Mouse (Mus musculus): ENCODE data around the gene Adad1.
A peak's percentile ranks its signal among the peaks of the same experiment; 100 is the strongest.

The Adad1 gene

DNA sequence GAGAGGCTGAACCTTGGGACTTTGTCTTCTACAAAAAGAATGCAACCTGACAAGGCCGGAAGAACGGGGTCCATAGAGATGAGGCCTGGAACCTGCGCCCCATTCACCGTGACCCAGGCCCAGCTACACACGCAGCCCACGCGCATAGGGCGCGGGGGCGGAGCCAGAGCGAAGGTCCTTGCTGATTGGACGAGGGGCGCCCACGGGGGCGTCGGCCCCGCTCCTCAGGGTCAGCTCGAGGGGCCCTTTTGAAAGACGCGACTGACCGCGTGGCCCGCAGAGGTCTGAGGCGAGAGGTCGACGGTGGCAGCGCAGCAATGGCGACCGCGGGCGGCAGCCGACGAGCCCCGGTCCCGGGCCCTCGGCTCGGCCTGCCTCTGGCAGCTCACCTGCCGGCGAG, at the start of gene Adad1:
TSS of gene Adad1 (plus strand) at position 122 of the 400 bp plus-strand sequence.
- no peak for DNase-seq (ENCODE audit: low spot score in 2 of 2)

- DNase-seq (ENCODE audit: low spot score in 2 of 2) = no peak
Observed at GRCm38 (mm10) chr3:37037979-37038378, 25.3 kb upstream of the Adad1 start.

GRCm38 (mm10) chr3:37039811-37040210, 23.5 kb upstream of the Adad1 start:
- no peak for DNase-seq (ENCODE audit: low spot score in 2 of 2)

- DNase-seq (ENCODE audit: low spot score in 2 of 2) = no peak
Observed at GRCm38 (mm10) chr3:37051491-37051890, 11.8 kb upstream of the Adad1 start.

DNA sequence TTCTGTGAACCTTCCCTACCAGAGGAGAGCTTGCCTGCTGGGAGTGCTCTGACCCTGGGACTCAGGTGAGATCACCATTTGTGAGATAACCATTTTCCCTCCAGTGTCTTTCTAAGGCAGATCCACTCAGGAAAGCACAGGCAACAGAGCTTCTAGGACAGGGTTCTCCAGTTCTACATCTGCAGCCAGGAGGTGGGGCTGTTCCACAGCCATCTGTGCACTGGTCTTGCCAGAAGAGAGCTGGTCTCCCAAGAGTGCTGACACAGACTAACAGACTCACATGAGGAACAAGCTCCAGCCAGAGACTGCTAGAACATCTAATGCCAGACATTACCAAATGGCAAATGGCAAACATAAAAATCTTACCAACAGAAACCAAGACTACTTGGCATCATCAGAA, 9.9 kb downstream of the Adad1 start:
- peak; percentile 63 to 77 for DNase-seq (ENCODE audit: low spot score in 2 of 2)

DNA sequence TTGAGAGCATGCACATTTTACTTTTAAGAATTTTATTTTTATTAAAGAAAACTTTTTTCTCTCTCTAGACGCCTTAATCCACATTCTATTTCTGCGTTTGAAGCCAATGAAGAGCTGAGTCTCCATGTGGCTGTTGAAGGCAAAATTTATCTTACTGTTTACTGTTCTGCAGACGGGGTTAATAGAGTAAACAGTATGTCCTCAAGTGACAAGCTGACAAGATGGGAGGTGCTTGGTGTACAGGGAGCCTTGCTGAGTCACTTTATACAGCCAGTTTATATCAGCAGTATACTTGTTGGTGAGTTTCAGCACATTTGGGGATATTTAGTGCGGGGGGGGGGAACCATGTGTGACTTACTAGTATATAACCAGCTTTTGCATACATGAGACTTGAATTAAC, 21.5 kb downstream of the Adad1 start:
- DNase-seq (ENCODE audit: low spot score in 2 of 2) = no peak

GRCm38 (mm10) chr3:37090721-37091120, 27.4 kb downstream of the Adad1 start:
- no peak for DNase-seq (ENCODE audit: low spot score in 2 of 2)

DNA sequence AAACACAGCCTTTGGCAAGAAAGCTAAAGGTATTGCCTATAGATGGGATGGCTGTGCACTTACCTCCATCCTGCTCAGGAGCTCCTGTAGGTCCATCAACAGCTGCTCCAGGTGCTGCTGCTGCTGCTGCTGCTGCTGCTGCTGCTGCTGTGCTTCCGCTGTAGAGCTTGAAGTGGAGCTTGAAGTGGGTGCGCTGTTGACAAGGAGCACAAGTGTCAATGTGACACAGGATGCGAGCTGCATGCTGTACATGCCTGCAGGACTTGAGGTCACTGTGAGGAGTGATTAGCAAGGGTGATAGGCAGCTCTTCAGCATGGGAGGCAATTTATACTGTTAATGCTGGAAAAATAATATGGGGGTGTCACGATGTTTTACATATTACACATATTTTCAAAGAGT, 62.3 kb downstream of the Adad1 start, which contains the start of gene Il2:
TSS of gene Il2 (minus strand) at position 305 of the 400 bp plus-strand sequence.
- DNase-seq (ENCODE audit: low spot score in 2 of 2) = no peak

GRCm38 (mm10) chr3:37126162-37126561, 62.8 kb downstream of the Adad1 start:
- DNase-seq (ENCODE audit: low spot score in 2 of 2) = no peak

GRCm38 (mm10) chr3:37128269-37128668, 64.9 kb downstream of the Adad1 start:
- peak; percentile 20 to 26 for DNase-seq (ENCODE audit: low spot score in 2 of 2)

DNA sequence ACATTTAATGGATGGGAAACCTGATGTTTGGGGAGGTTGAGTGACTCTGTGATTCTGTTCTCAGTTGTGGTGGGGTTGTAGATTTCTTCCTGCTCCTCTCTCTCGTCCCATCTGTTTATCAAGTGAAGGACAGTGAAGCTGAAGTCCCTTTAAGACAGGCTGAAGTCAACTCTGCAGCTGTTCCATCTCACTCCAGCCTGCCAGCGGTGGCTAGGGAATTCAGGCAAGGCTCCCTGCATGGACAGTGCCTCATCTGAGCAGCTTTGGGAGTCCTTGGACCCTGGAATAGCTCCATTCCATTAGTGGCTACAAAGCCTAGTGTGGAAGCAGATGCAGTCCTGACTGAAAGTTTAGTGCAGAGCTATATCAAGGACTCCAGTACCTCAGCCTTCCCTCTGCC, 65.7 kb downstream of the Adad1 start:
- DNase-seq (ENCODE audit: low spot score in 2 of 2) = peak in 1 of 2 experiments; percentile 19

GRCm38 (mm10) chr3:37137231-37137630, 73.9 kb downstream of the Adad1 start:
- no peak for DNase-seq (ENCODE audit: low spot score in 2 of 2)

DNA sequence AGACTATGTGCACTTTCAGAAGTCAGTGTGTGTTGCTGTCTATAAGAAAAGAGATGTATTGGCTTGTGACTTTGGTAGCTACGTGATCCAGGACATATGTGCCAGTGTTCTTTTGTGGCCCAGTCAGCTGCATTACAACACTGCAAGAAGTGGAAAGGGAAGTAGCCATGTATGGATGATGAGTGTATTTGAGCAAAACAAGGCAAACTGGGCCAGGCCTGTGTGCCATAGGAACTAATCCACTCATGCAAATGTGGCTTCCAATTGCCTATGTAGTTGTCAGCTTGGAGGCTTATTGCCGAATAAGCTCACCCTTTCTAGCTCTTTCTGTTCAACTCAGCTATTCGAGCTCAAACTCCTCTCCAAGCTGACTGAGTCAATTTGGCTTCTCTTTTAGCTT, 75.9 kb downstream of the Adad1 start:
- no peak for DNase-seq (ENCODE audit: low spot score in 2 of 2)

- no peak for DNase-seq (ENCODE audit: low spot score in 2 of 2)
Observed at GRCm38 (mm10) chr3:37140168-37140906, 77.0 kb downstream of the Adad1 start.

GRCm38 (mm10) chr3:37141827-37142226, 78.5 kb downstream of the Adad1 start:
- DNase-seq (ENCODE audit: low spot score in 2 of 2) = no peak

- no peak for DNase-seq (ENCODE audit: low spot score in 2 of 2)
Observed at GRCm38 (mm10) chr3:37144979-37145378, 81.7 kb downstream of the Adad1 start.

DNA sequence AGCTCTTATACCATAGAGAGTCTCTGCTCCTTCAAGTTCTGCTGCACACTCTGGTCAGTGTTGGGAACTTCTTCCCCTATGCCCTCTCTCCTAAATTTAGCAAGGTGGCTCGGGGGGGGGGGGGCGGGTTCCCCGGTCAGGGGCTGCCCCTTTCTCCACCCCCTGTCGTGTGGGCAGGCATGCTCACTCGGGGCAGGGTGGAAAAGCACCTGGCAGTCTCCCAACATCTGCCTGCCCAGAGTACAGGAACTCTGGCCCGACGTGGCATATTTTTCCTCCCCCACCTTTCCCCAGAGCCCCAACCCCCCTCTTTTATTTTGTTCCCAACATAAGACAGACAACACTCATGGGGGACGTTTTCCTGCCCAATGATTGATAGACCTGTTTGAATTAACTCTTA, 83.1 kb downstream of the Adad1 start:
- no peak for DNase-seq (ENCODE audit: low spot score in 2 of 2)

DNA sequence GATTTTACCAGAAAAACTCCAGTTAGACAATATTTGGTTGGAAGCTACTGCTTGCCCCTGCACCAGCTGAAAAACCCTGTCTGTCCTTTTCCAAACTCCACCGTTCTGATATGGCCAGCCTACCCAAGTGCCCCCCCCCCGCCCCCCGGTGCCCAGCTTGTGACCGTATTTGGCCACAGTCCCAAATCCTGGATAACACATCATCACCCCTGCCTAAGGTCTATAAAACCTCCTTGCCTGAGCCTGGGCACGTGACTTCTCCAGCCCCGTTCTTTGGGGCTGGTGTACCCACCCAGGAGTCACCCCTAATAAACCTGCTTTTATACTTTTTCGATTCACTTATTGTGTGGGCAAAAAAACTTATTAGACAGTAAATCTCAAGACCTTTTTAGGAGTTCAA, 83.5 kb downstream of the Adad1 start:
- no peak for DNase-seq (ENCODE audit: low spot score in 2 of 2)

DNA sequence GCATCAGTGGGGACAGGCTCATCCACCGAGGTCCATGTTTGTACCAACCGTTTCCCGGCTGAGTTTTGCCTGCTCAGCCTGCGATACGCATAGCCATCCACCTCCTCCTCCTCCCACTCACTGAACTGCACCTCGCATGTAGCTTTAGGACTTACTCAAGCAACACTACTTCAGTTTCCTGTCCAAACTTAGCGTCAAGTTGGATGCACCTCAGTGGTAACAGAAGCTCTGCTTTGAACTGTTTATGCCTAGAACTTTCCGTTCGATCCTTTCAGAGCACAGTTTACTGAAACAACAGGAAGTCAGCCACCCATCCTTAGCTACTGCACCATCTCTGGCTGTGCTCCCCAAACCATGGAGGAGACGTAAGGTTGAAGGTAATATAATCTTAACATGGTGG, 88.9 kb downstream of the Adad1 start:
- DNase-seq (ENCODE audit: low spot score in 2 of 2) = no peak

DNA sequence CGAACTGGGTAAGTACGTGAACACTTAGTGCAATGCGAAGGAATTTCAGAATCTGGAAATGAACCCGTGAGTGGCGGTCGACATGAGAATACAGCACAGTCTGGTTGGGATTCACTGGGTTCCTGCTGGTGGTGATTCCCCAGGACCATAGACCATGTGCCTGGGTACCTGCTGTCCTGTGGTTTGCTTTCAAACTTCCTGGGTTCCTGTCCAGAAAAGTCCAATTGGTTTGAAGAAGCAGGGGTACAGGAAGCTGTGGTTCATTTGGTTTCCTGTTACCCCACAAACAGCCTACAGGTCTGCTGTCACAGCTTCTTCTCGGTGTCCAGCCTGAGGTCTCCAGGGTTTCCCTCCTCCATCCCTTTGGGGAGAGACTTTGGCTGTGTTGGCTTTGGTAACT, 89.7 kb downstream of the Adad1 start:
- DNase-seq (ENCODE audit: low spot score in 2 of 2) = no peak

- DNase-seq (ENCODE audit: low spot score in 2 of 2) = no peak
Observed at GRCm38 (mm10) chr3:37154396-37154795, 91.1 kb downstream of the Adad1 start.

DNA sequence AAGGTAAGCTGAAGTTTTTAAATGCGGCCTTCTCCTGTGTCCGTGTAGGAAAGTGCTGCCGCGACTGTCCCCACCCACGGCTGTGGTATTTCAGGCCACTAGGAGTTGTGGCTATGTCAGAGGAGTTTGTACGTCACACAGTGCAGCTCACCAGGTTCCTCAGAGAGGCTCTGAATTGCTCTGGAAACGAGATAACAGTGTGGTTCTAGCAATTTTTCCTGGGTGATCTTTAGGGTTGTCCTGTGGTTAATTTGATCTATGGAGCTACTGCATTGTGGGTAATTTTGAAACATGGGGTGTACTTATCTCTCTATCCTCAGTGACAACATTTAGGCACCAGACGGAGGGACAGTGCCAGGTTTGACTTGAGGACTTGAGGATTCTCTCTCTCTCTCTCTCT, 93.8 kb downstream of the Adad1 start:
- DNase-seq (ENCODE audit: low spot score in 2 of 2) = no peak

- no peak for DNase-seq (ENCODE audit: low spot score in 2 of 2)
Observed at GRCm38 (mm10) chr3:37158246-37158645, 94.9 kb downstream of the Adad1 start.

GRCm38 (mm10) chr3:37161096-37161495, 97.8 kb downstream of the Adad1 start:
- DNase-seq (ENCODE audit: low spot score in 2 of 2) = no peak
